Mouse (Mus musculus) E14TG2a.4 (cell line): Measurements from ENCODE around the gene Nek9.

Source experiments
- CTCF ChIP-seq: conservative IDR thresholded peaks from 2 replicates; pipeline ENCODE4 v1.5.1; 2014; ENCODE audit warnings: low read length
- POU5F1 ChIP-seq: IDR thresholded peaks from 2 replicates; pipeline ENCODE4 v1.6.1; 2014; ENCODE audit warnings: low read length, borderline replicate concordance

DNA sequence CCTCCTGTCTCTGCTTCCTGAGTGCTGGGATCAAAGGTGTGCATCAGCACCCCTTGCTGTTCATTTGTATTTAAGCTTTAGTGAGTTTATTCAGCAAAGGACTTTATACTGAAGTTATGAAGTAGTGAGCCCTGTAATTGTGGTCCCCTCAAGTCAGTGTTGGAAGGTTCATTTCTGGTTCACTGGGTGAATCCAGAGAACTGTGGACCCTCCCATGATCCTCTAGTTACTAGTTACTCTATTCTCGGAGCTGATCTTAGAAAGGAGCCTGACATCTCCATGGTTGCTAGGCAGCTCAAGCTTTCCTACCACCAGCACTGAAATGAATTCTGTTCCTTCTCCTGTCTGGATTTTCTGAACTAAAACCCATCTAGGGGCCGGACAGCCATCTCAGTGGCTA, 43.7 kb downstream of the Nek9 start:
- TF ChIP-seq CTCF (no peak), POU5F1 (no peak)
